Mouse (Mus musculus) spleen, postnatal 14 days (tissue): ENCODE measurements around the gene Pak2.

Source experiments
- DNase-seq, 2 experiments: peaks; one replicate each; pipeline ENCODE4 v3.0.0; 2021 to 2022; ENCODE audit warnings: low spot score in 2 of 2

Pak2 gene

GRCm38 (mm10) chr16:32002509-32003477, 76.3 kb downstream of the Pak2 start, which contains the start of gene Senp5:
TSS of gene Senp5 (minus strand) at chr16:32003287.
- DNase-seq = peak; percentile 81 to 86

GRCm38 (mm10) chr16:31996371-31996770, 82.8 kb downstream of the Pak2 start:
- DNase-seq = no peak

GRCm38 (mm10) chr16:31993946-31994345, 85.2 kb downstream of the Pak2 start:
- DNase-seq = no peak

- no peak for DNase-seq
These were observed 85.9 kb downstream of the Pak2 start for GRCm38 (mm10) chr16:31993195-31993594.

DNA sequence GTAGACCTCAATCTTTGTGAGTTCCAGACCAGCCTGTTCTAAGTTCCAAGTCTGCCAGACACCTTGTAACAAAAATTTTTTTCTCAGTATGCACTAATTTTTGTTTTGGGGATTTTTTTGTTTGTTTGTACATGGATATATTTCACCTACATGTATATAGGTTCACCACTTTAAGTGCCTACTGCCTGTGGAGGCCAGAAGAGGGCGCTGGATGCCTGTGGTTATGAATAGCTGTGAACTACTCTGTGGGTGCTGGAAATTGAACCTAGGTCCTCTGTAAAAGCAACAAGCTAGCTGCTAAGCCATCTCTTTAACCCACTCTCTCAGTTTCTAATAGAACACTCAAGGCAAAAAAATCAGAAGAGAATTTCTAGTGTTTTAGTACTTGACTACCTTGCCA, 87.1 kb downstream of the Pak2 start:
- no peak for DNase-seq

GRCm38 (mm10) chr16:31980946-31981345, 98.2 kb downstream of the Pak2 start:
- DNase-seq = no peak

GRCm38 (mm10) chr16:31979501-31979900, 99.6 kb downstream of the Pak2 start:
- no peak for DNase-seq

- no peak for DNase-seq
These were observed 103.9 kb downstream of the Pak2 start for GRCm38 (mm10) chr16:31975258-31975657.
